Mouse (Mus musculus) left cerebral cortex, adult 18-20 months (tissue): Measurements from ENCODE around the gene Foxa2. TPM values are rescaled to one million over a fixed set of nuclear protein-coding genes. Genes with fewer than 3 reads are reported as not detected.

Experiments
- DNase-seq, 2 experiments: peaks; one replicate each; pipeline ENCODE4 v3.0.0; 2021 to 2022; ENCODE audit warnings: low spot score in 2 of 2, mixed read lengths in 1 of 2
- long read RNA-seq, 2 experiments: library from polyadenylated mRNA; stranded (forward); transcript quantifications; one replicate each; pipeline ENCODE4 v2.0.0; 2021
- total RNA-seq, 2 experiments: library from RNA; stranded (reverse); gene quantifications; 2 replicates each; pipeline ENCODE4 v1.2.3; 2021

Gene Foxa2
- total RNA-seq, result not detected
- long read RNA-seq, experiment 1, result 0 reads
- long read RNA-seq, experiment 2, result 0 reads

- no peak for DNase-seq
Observed at GRCm38 (mm10) chr2:148046799-148047165, at the start of gene Foxa2. Gene Foxa2 (minus strand): TSS chr2:148046969.

DNA sequence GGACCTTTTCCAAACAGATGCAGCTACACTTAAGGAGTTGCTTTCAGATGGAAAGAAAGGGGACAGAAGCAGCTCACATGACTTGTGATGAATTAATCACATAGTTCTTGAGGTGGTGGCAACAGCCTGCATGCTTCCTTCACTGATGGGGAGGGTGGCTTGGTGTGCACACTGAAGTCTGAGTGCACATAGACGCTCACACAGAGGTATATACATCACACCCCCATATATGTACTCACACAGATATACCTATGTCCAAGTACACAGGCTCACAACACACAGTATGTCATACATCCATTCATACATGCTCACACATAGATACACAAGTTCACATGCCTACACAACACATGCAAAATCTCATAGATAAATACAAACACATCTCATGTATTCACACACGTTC is 45.3 kb upstream of the Foxa2 start:
- no peak for DNase-seq

- DNase-seq, result no peak
Observed at GRCm38 (mm10) chr2:148091657-148092056, 44.9 kb upstream of the Foxa2 start.

- DNase-seq, result no peak
Observed at GRCm38 (mm10) chr2:148090071-148090470, 43.3 kb upstream of the Foxa2 start.

DNA sequence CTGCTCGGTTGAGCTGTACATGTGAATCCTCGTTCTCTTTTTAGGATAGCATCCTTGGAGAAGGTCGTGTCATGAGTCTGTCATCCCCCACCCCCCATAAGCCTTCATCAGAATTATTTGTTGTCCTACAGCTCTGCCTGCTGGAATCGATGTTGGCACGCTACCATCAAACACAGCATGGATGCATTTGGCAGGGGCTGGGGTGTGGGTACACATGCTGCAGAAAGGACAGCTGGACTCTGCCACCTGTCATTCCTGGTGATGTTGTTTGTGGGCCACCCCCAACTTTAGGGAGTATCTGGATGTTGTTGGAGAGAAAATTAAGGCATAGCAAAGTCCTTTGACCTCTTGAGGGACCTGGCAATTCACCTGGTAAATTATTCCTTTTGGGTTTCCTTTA is 38.8 kb upstream of the Foxa2 start:
- no peak for DNase-seq

GRCm38 (mm10) chr2:148085126-148085525 is 38.4 kb upstream of the Foxa2 start:
- no peak for DNase-seq

- DNase-seq, result peak; percentile 44 to 50
Observed at GRCm38 (mm10) chr2:148082283-148082682, 35.5 kb upstream of the Foxa2 start.

DNA sequence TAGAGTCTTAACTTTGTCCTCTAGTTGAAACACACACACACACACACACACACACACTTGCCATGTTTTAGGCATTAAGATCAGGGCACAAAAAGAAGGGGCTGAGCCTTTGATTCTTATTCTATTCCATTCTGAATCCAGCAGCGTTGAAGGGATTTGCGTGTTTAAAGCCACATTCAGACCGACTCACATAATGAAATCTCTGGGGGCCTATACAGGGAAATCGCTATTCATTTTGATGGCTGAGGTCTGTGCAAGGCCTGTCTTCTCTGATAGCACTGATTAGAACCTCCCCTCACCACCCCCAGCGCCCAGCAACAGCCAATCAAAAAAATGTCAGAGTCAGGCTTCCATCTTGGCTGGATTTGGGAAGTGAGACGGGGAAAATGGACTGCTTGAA is 13.9 kb upstream of the Foxa2 start:
- DNase-seq, result no peak

- DNase-seq, result no peak
Observed at GRCm38 (mm10) chr2:148053411-148053810, 6.6 kb upstream of the Foxa2 start.

DNA sequence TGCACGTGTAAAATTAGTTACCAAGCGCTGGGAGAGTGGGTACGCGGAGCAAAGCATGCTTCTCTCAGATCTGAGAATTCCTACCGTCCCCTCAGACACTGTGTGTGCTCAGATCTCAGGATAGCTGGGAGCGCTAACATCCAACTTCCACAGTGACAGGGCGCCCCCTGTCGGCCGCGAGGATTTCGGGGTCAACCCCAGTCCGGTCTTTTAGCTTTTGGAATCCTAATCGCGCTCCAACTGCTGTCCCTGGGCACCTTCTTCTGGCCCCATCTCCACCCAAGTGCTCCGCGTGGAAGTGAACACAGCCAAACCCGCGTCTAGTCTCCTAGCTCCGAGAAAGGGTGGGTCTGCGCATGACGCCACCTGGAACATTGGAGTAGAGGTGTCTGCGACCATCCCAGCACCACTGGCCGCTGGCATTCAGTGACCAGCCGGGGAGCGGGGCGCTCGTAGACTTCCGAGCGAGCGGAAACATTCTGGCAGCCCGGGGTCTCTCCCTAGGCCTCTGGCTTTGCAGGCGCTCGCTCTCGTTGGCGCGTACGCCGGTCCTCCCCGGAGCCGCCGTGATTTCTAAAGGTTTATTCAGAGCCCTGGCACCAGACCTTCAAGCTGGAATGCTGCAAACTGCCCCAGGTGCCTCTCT is 1.8 kb upstream of the Foxa2 start:
- peak; percentile 48 to 60 for DNase-seq

DNA sequence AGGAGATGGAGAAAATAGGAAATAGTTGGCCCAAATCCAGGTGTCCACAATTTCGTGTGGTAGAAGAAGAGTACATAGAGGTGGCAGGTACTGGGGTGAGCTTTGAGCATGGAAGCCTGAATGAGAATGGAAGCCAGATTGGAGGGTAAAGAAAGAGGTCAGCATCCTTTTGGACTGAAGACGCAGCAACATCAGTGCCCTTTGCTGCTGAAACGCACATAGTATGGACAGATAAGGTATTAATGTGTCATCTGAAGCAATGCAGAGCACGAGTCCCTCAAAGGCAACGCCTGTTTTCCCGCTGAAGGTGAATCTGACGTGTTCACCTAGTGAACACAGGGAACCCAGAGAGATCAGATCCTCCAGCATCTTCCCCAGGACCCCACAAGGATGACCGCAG is 842 bp upstream of the Foxa2 start:
- no peak for DNase-seq

- DNase-seq, result no peak
Observed at GRCm38 (mm10) chr2:148045937-148046798, 601 bp downstream of the Foxa2 start.

GRCm38 (mm10) chr2:148045543-148045936 is 1.2 kb downstream of the Foxa2 start:
- no peak for DNase-seq

DNA sequence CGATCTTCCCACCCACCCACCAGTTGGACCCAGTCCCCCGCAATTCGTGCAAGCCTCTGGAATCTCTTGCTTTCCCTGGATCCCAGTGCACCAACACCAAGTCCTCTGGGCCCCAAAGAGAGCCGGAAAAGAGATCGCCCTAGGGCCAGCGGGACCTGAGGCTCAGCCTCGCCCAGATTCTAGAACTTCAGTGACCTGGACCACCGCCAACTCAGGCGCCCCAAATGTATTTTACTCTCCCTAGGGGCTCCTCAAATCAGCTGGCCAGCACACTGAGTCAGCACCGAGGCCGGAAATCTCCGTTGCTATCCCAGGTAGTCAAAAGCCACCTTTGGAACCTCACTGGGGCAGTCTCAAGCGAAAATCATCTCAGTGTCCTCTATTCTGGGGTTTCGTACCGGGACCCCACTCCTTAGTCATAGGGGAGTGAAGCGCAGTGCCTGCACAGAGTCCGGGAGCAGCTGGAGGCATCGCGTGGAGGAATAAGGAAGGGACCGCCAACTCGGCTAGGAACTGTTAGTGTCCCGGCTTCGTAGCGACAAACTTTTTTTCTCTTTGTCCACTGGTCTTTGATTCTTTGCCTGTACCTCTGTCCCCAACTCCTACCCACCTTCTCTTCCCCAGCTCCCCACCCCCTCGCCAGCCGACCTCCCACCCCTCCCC is 1.8 kb downstream of the Foxa2 start:
- no peak for DNase-seq

DNA sequence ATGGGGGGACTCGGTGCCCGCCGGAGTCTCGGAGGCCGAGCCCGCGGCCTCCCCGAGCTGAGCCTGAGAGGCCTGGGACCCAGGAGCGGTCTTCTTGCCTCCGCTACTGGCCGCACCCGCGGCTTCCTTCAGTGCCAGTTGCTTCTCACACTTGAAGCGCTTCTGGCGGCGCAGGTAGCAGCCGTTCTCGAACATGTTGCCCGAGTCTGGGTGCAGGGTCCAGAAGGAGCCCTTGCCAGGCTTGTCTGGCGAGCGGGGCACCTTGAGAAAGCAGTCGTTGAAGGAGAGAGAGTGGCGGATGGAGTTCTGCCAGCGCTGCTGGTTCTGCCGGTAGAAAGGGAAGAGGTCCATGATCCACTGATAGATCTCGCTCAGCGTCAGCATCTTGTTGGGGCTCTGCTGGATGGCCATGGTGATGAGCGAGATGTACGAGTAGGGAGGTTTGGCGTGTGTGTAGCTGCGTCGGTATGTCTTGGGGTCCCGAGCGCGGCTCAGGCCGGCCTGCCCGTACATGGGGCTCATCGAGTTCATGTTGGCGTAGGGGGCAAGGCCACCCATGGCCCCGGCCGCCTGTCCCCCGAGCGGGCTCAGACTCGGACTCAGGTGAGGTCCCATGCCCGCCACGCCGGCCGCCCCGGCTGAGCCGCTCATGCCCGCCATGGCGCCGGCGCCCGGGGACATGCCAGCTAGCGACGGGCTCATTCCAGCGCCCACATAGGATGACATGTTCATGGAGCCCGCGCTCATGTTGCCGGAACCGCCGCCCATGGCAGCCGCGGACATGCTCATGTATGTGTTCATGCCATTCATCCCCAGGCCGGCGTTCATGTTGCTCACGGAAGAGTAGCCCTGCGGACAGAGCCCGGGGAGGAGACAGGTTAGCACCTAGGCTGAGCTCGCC is 2.5 kb downstream of the Foxa2 start:
- no peak for DNase-seq

DNA sequence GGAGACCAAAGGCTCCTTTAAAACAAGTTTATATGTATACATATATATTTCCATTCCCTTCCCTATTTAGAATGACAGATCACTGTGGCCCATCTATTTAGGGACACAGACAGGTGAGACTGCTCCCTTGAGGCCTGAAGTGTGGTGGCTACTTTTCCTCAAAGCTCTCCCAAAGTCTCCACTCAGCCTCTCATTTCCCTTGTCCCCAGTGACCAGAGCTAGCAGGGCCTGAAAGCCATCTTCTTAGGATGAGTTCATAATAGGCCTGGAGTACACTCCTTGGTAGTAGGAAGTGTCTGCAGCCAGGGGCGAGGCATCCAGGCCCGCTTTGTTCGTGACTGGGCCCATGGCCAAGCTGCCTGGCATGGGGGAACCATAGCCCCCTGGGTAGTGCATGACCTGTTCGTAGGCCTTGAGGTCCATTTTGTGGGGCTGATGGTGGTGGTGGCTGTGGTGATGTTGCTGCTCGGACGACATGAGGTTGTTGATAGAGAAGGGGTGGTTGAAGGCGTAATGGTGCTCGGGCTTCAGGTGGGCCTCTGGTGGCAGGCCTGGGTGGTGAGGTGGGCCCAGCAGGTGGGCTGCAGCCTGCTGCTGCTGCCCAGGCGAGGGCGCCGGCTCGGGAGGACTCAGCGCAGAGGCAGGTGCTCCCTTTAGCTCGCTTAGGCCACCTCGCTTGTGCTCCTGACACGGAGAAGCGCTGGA is 3.3 kb downstream of the Foxa2 start:
- DNase-seq, result no peak

DNA sequence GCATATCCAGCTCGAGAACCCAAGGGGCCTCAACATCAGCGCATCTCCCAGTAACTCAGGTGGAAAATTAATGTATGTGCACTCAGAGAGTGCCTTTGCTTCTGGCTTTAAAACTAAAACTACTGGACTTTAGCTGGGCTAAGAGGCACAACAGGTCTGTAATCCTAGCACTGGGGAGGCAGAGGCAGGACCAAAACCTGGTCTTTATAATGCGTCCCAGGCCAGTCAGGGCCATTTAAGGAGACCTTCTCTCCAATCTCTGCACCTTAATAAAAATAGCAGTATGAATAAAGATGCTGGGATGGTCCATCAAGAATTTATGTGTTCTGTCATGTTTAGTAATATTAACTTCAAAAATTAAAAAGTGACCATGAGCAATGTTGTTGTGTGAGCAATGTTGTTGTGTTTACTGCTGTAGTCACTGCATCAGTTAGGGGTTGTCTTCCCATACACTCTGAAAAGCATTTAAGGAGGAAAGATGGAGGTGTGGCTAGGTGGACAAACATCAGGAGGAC is 4.6 kb downstream of the Foxa2 start:
- DNase-seq, result no peak

- DNase-seq, result no peak
Observed at GRCm38 (mm10) chr2:148041381-148041780, 5.4 kb downstream of the Foxa2 start.

DNA sequence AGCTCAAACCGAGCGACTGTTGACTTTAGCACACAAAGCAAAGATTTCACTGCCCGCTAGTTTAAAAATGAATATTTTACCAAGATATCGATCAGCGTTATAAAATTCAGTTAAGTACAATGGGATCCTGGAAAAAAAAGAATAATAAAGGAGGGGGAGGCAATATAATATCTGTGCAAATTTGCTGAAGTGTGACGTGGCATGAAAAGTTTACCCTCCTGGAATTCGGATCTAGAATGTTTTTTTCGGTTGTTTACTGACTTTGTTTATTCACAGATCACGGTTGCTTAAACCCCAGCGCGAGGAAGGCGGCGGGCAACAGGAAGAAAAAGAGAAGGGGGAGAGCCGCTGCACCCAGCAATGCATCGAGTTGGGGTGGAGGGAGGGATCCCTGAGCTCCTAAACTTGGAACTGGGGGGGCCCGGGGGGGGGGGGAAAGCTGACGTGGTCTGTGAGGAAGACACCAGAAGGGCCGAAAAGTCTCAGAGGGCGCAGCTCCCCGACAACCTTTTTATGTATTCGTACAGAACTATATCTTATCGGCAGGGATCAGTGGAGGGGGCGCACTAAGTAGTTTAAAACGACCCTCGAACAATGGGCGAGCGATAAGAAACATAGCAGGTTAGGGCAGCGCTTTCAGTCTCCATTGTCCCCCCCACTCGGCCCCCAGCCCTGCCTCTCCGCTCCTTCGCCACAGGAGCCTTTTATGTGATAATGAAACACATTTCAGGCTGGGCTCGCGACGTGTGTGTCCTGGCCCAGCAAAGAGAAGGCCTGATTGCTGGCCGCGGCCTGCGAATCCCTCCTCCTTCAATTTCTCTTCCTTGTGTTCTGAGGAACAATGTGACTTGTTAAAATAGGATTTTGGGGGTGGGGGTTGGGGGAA is 6.3 kb downstream of the Foxa2 start:
- no peak for DNase-seq
